Mouse (Mus musculus) neural tube, embryonic 10.5 days (tissue): Measurements from ENCODE around the gene Txndc15.
"Not testable (repeated sequence)": the region's sequence is repeated elsewhere in the genome, so short reads cannot be mapped to it uniquely, and the experiment has no call there.

Experiments
- DNase-seq: peaks from one replicate; pipeline ENCODE4 v3.0.0-alpha.2; 2017; ENCODE audit warnings: low spot score; ENCODE audit errors: extremely low spot score

Gene Txndc15

GRCm38 (mm10) chr13:55714501-55715166 lies at the start of gene Txndc15:
TSS of gene Txndc15 (plus strand) at chr13:55714650.
- DNase-seq: peak; percentile 89

- peak; percentile 29 for DNase-seq
These were observed 45.9 kb upstream of the Txndc15 start for GRCm38 (mm10) chr13:55668550-55668949.

GRCm38 (mm10) chr13:55672711-55673110 lies 41.7 kb upstream of the Txndc15 start:
- no peak for DNase-seq

GRCm38 (mm10) chr13:55677364-55677763 lies 37.1 kb upstream of the Txndc15 start:
- DNase-seq: no peak

- DNase-seq: no peak
These were observed 32.2 kb upstream of the Txndc15 start for GRCm38 (mm10) chr13:55682201-55682600.

- DNase-seq: no peak
These were observed 30.9 kb upstream of the Txndc15 start for GRCm38 (mm10) chr13:55683581-55683980.

- DNase-seq: peak; percentile 19
These were observed 28.3 kb upstream of the Txndc15 start for GRCm38 (mm10) chr13:55686107-55686633.

GRCm38 (mm10) chr13:55687927-55688602 lies 26.4 kb upstream of the Txndc15 start:
- DNase-seq: peak; percentile 67

- DNase-seq: peak; percentile 92
These were observed 21.8 kb upstream of the Txndc15 start, which contains the start of gene B230219D22Rik for GRCm38 (mm10) chr13:55692535-55693242. TSS of gene B230219D22Rik (plus strand) at chr13:55693124.

GRCm38 (mm10) chr13:55693243-55693721 lies 21.2 kb upstream of the Txndc15 start:
- DNase-seq: no peak

GRCm38 (mm10) chr13:55694110-55694509 lies 20.3 kb upstream of the Txndc15 start:
- no peak for DNase-seq

- DNase-seq: not testable (repeated sequence)
These were observed 18.5 kb upstream of the Txndc15 start for GRCm38 (mm10) chr13:55695989-55696388.

GRCm38 (mm10) chr13:55704301-55704700 lies 10.1 kb upstream of the Txndc15 start:
- DNase-seq: no peak

- no peak for DNase-seq
These were observed 1.6 kb upstream of the Txndc15 start for GRCm38 (mm10) chr13:55712846-55713245.

GRCm38 (mm10) chr13:55715167-55715512 lies 690 bp downstream of the Txndc15 start:
- no peak for DNase-seq

- DNase-seq: no peak
These were observed 1.6 kb downstream of the Txndc15 start for GRCm38 (mm10) chr13:55715908-55716510.

- DNase-seq: no peak
These were observed 7.1 kb downstream of the Txndc15 start for GRCm38 (mm10) chr13:55721516-55721915.

- DNase-seq: no peak
These were observed 7.5 kb downstream of the Txndc15 start for GRCm38 (mm10) chr13:55721995-55722394.

GRCm38 (mm10) chr13:55726598-55727119 lies 12.2 kb downstream of the Txndc15 start:
- DNase-seq: no peak

- peak; percentile 90 for DNase-seq
These were observed 12.8 kb downstream of the Txndc15 start, which contains the start of gene Pcbd2 for GRCm38 (mm10) chr13:55727120-55727838. TSS of gene Pcbd2 (plus strand) at chr13:55727368.
